In genomic region chr16:37539611-37540580, GRCm38 (mm10) we compare ENCODE assay signal across 8 mouse cellular contexts. TPM values are rescaled to one million over a fixed set of nuclear protein-coding genes. Genes with fewer than 3 reads are reported as not detected.
DNase-seq lines count a peak whose midpoint lies in the region; ATAC-seq lines count a peak whose summit lies in the region.

TSS of gene Gtf2e1 (minus strand) at chr16:37539789.
TSS of gene Rabl3 (plus strand) at chr16:37539885.

- peak; percentile 98 for DNase-seq in NIH3T3 (ENCODE audit: low read depth)
- DNase-seq in cerebellum, postnatal 10 days = peak; percentile 98
- DNase-seq in frontal cortex, postnatal 10 days (ENCODE audit: low spot score in 2 of 2) = peak; percentile 96 to 97
- DNase-seq in layer of hippocampus, postnatal 14 days (ENCODE audit: low spot score in 2 of 2) = peak; percentile 99
- peak; percentile 97 for DNase-seq in lung, postnatal 14 days
- peak; percentile 97 for DNase-seq in retina, adult 2 months (ENCODE audit: low read depth, low spot score)
- DNase-seq in thymus, postnatal 36 days = peak; percentile 94 to 95

- H3K9me3 ChIP-seq in hindbrain, embryonic 12.5 days (replicated peaks) = no peaks in the 10 kb centered on the region

- peaks cover 17% of the 10 kb centered on the region for H3K36me3 ChIP-seq in hindbrain, embryonic 12.5 days

- H3K9ac ChIP-seq in hindbrain, embryonic 12.5 days = peak within 1 kb of the TSS; percentile 74

- H3K27ac ChIP-seq in hindbrain, embryonic 12.5 days = peak within 1 kb of the TSS; percentile 89

- no peaks in the 10 kb centered on the region for H3K27me3 ChIP-seq in hindbrain, embryonic 12.5 days

- H3K4me3 ChIP-seq in hindbrain, embryonic 12.5 days = peak within 1 kb of the TSS; percentile 55

- H3K4me1 ChIP-seq in hindbrain, embryonic 12.5 days = peaks cover 26% of the 10 kb centered on the region

- 2% methylated on average over 41 of the region's 41 CpGs for WGBS in hindbrain, embryonic 12.5 days

- ATAC-seq in hindbrain, embryonic 12.5 days (ENCODE audit: low FRiP score) = peak; percentile 99

- peak within 1 kb of the TSS; percentile 68 for H3K4me2 ChIP-seq in hindbrain, embryonic 12.5 days (replicated peaks)

RNA-seq across cellular contexts. Expression of gene Gtf2e1, which starts in this region (rescaled TPM):
- 43.3 and 45.1 TPM in 2 replicates for polyA plus RNA-seq in hindbrain, embryonic 12.5 days (2016; fragmentation: Nextera tagmentation; extraction: Ambion mirVana)
- total RNA-seq in layer of hippocampus, postnatal 14 days (2021) = 10 to 100 TPM; 18.1 to 19.8 TPM

RNA-seq across cellular contexts. Expression of gene Rabl3, which starts in this region (rescaled TPM):
- polyA plus RNA-seq in hindbrain, embryonic 12.5 days (2016; fragmentation: Nextera tagmentation; extraction: Ambion mirVana) = 30.2 and 32.5 TPM in 2 replicates
- 1 to 10 TPM; 9.2 to 9.6 TPM for total RNA-seq in layer of hippocampus, postnatal 14 days (2021)

Comparison
In these comparisons a context has a peak if more than half of its experiments do, and no peak if none do; other contexts are left out.
1. Peak in every context shown above with its lines: DNase-seq, ATAC-seq, H3K4me3 ChIP-seq and H3K27ac ChIP-seq.